Mouse (Mus musculus): Measurements from ENCODE around the gene 4930583I09Rik. TPM values are rescaled to one million over a fixed set of nuclear protein-coding genes. Genes with fewer than 3 reads are reported as not detected.

The 4930583I09Rik gene
- polyA plus RNA-seq (2017; shearing (Covaris generic)) = not detected

GRCm38 (mm10) chr17:64835928-64836327 is at the start of gene 4930583I09Rik:
Gene 4930583I09Rik (minus strand): TSS chr17:64836071.

Other genes with a start within 250 kb of the 4930583I09Rik start
- 36.0 TPM for gene Man2a1, start 235.3 kb downstream of the 4930583I09Rik start, polyA plus RNA-seq (2017; shearing (Covaris generic))